Mouse (Mus musculus): ENCODE measurements around the gene Cdc14b. TPM values are rescaled to one million over a fixed set of nuclear protein-coding genes. Genes with fewer than 3 reads are reported as not detected.

Gene Cdc14b
- polyA plus RNA-seq, 1 experiment from 2014 or later = 4.5 TPM

GRCm38 (mm10) chr13:64162626-64163025 lies 112.5 kb downstream of the Cdc14b start:
- H3K9ac ChIP-seq (replicated peaks) = peak overlapping the region; percentile 83
- H3K4me1 ChIP-seq (ENCODE audit: insufficient read depth) = peaks cover 14% of the 10 kb centered on the region
- peak overlapping the region; percentile 90; the same call in 1 of the 2 replicates for H3K27ac ChIP-seq (ENCODE audit: low read depth)
- H3K36me3 ChIP-seq (replicated peaks; ENCODE audit: insufficient read depth, low read length) = no peaks in the 10 kb centered on the region
- H3K27me3 ChIP-seq (ENCODE audit: insufficient read depth, low read length) = peaks cover 7% of the 10 kb centered on the region; the same call in 1 of the 2 replicates
- H3K4me2 ChIP-seq (ENCODE audit: low read depth, low read length) = peak overlapping the region; percentile 99
- WGBS (ENCODE audit: insufficient replicate concordance) = 12% methylated on average over 14 of the region's 14 CpGs
- no peak for DNase-seq
- no peak for ATAC-seq
- no peaks in the 10 kb centered on the region for H3K9me3 ChIP-seq (ENCODE audit: low read length)
- H3K4me3 ChIP-seq (ENCODE audit: low read depth, low read length) = peak overlapping the region; percentile 85
- no peak for TF ChIP-seq CTCF (IDR thresholded peaks at IDR 0.05; ENCODE audit: low read depth)
- TF ChIP-seq EP300 (IDR thresholded peaks at IDR 0.05; ENCODE audit: low read depth) = no peak

- peak overlapping the region; percentile 85 for H3K4me3 ChIP-seq (ENCODE audit: low read depth, low read length)
- under 1% methylated on average over 69 of the region's 71 CpGs for WGBS (ENCODE audit: insufficient replicate concordance)
- H3K27ac ChIP-seq (ENCODE audit: low read depth) = peak overlapping the region; percentile 90
- ATAC-seq (peak; percentile 61), DNase-seq (no peak)
- peak overlapping the region; percentile 99 for H3K4me2 ChIP-seq (ENCODE audit: low read depth, low read length)
- no peaks in the 10 kb centered on the region for H3K36me3 ChIP-seq (replicated peaks; ENCODE audit: insufficient read depth, low read length)
- no peak for TF ChIP-seq CTCF (IDR thresholded peaks at IDR 0.05; ENCODE audit: low read depth)
- TF ChIP-seq EP300 (IDR thresholded peaks at IDR 0.05; ENCODE audit: low read depth) = no peak
- H3K9ac ChIP-seq (replicated peaks) = peak overlapping the region; percentile 83
- H3K4me1 ChIP-seq (ENCODE audit: insufficient read depth) = peaks cover 14% of the 10 kb centered on the region
- H3K27me3 ChIP-seq (ENCODE audit: insufficient read depth, low read length) = peaks cover 7% of the 10 kb centered on the region; the same call in 1 of the 2 replicates
- H3K9me3 ChIP-seq (ENCODE audit: low read length) = no peaks in the 10 kb centered on the region
These were observed 113.0 kb downstream of the Cdc14b start for GRCm38 (mm10) chr13:64161916-64162611.

GRCm38 (mm10) chr13:64161548-64161915 lies 113.6 kb downstream of the Cdc14b start, which contains the start of gene Habp4:
Habp4 (plus strand) TSS chr13:64161824.
- Histone ChIP-seq H3K4me2 (ENCODE audit: low read depth, low read length) (peak within 1 kb of the TSS; percentile 99), H3K4me3 (ENCODE audit: low read depth, low read length) (peak within 1 kb of the TSS; percentile 85), H3K36me3 (replicated peaks; ENCODE audit: insufficient read depth, low read length) (no peaks in the 10 kb centered on the region), H3K9me3 (ENCODE audit: low read length) (no peaks in the 10 kb centered on the region), H3K4me1 (ENCODE audit: insufficient read depth) (peaks cover 14% of the 10 kb centered on the region), H3K27ac (ENCODE audit: low read depth) (peak within 1 kb of the TSS; percentile 90), H3K9ac (replicated peaks) (peak within 1 kb of the TSS; percentile 83), H3K27me3 (ENCODE audit: insufficient read depth, low read length) (peaks cover 7% of the 10 kb centered on the region; the same call in 1 of the 2 replicates)
- no peak for TF ChIP-seq EP300 (IDR thresholded peaks at IDR 0.05; ENCODE audit: low read depth)
- TF ChIP-seq CTCF (IDR thresholded peaks at IDR 0.05; ENCODE audit: low read depth) = no peak
- DNase-seq = peak; percentile 99
- peak; percentile 99 for ATAC-seq
- 0% methylated on average over 23 of the region's 31 CpGs for WGBS (ENCODE audit: insufficient replicate concordance)

GRCm38 (mm10) chr13:64156966-64157365 lies 118.1 kb downstream of the Cdc14b start:
- no peaks in the 10 kb centered on the region for H3K36me3 ChIP-seq (replicated peaks; ENCODE audit: insufficient read depth, low read length)
- H3K4me2 ChIP-seq (ENCODE audit: low read depth, low read length) = no peak overlapping the region
- no peak overlapping the region for H3K27ac ChIP-seq (ENCODE audit: low read depth)
- TF ChIP-seq CTCF (IDR thresholded peaks at IDR 0.05; ENCODE audit: low read depth) (no peak), EP300 (IDR thresholded peaks at IDR 0.05; ENCODE audit: low read depth) (no peak)
- no peak for ATAC-seq
- no peak for DNase-seq
- no peaks in the 10 kb centered on the region for H3K27me3 ChIP-seq (ENCODE audit: insufficient read depth, low read length)
- H3K9ac ChIP-seq (replicated peaks) = no peak overlapping the region
- H3K9me3 ChIP-seq (ENCODE audit: low read length) = no peaks in the 10 kb centered on the region
- peaks cover 12% of the 10 kb centered on the region; the same call in 1 of the 2 replicates for H3K4me1 ChIP-seq (ENCODE audit: insufficient read depth)
- H3K4me3 ChIP-seq (ENCODE audit: low read depth, low read length) = no peak overlapping the region

GRCm38 (mm10) chr13:64155171-64155571 lies 119.9 kb downstream of the Cdc14b start:
- DNase-seq = no peak
- H3K9ac ChIP-seq (replicated peaks) = no peak overlapping the region
- no peak overlapping the region for H3K4me3 ChIP-seq (ENCODE audit: low read depth, low read length)
- no peak overlapping the region for H3K27ac ChIP-seq (ENCODE audit: low read depth)
- H3K27me3 ChIP-seq (ENCODE audit: insufficient read depth, low read length) = no peaks in the 10 kb centered on the region
- peaks cover 15% of the 10 kb centered on the region for H3K4me1 ChIP-seq (ENCODE audit: insufficient read depth)
- TF ChIP-seq CTCF (IDR thresholded peaks at IDR 0.05; ENCODE audit: low read depth) (peak; percentile 47), EP300 (IDR thresholded peaks at IDR 0.05; ENCODE audit: low read depth) (no peak)
- no peaks in the 10 kb centered on the region for H3K9me3 ChIP-seq (ENCODE audit: low read length)
- ATAC-seq = no peak
- 37% methylated on average over 1 of the region's 1 CpGs for WGBS (ENCODE audit: insufficient replicate concordance)
- no peak overlapping the region for H3K4me2 ChIP-seq (ENCODE audit: low read depth, low read length)
- no peaks in the 10 kb centered on the region for H3K36me3 ChIP-seq (replicated peaks; ENCODE audit: insufficient read depth, low read length)

- H3K4me2 ChIP-seq (ENCODE audit: low read depth, low read length) = no peak overlapping the region; the same call in 1 of the 2 replicates
- H3K27me3 ChIP-seq (ENCODE audit: insufficient read depth, low read length) = no peaks in the 10 kb centered on the region
- H3K4me3 ChIP-seq (ENCODE audit: low read depth, low read length) = no peak overlapping the region
- ATAC-seq (no peak), DNase-seq (no peak)
- no peaks in the 10 kb centered on the region for H3K9me3 ChIP-seq (ENCODE audit: low read length)
- H3K27ac ChIP-seq (ENCODE audit: low read depth) = no peak overlapping the region
- H3K4me1 ChIP-seq (ENCODE audit: insufficient read depth) = peaks cover 17% of the 10 kb centered on the region
- 55% methylated on average over 2 of the region's 2 CpGs for WGBS (ENCODE audit: insufficient replicate concordance)
- no peaks in the 10 kb centered on the region for H3K36me3 ChIP-seq (replicated peaks; ENCODE audit: insufficient read depth, low read length)
- H3K9ac ChIP-seq (replicated peaks) = no peak overlapping the region
- no peak for TF ChIP-seq CTCF (IDR thresholded peaks at IDR 0.05; ENCODE audit: low read depth)
- TF ChIP-seq EP300 (IDR thresholded peaks at IDR 0.05; ENCODE audit: low read depth) = no peak
These were observed 120.4 kb downstream of the Cdc14b start for GRCm38 (mm10) chr13:64154651-64155050.
